Mouse (Mus musculus): ENCODE measurements at regions not wholly inside any gene's neighbourhood (a gene's known extent, or its start where the extent isn't known, plus 50 kb on each side); places are given as distances from the start of the nearest gene placed in this dataset.
"Not testable (repeated sequence)": the region's sequence is repeated elsewhere in the genome, so short reads cannot be mapped to it uniquely, and the experiment has no call there.

DNA sequence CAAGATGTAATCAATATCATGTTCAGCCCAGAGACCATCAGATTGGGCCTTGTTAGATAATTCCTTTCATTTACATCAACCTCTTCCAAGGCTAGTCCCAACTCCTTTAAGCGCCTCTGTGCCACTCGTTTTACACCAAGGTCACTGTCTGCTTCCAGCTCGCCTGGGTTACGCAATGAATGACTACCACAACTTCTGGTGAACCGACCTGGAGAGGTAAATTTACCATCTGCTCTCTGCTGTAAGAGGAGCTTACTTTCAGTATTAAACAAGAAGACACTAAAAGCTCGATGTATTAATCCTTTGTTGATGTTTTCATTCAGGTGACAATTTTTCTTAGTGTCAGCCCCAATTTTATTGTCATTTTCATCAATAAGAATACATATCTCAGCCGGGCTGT lies 51.7 kb upstream of the Fam174b start:
- no peak for DNase-seq (ENCODE audit: low spot score in 2 of 2)

- DNase-seq (ENCODE audit: low spot score in 2 of 2) = peak in 1 of 2 experiments; percentile 58
Observed at GRCm38 (mm10) chr7:73686245-73686644, 53.9 kb upstream of the Fam174b start.

DNA sequence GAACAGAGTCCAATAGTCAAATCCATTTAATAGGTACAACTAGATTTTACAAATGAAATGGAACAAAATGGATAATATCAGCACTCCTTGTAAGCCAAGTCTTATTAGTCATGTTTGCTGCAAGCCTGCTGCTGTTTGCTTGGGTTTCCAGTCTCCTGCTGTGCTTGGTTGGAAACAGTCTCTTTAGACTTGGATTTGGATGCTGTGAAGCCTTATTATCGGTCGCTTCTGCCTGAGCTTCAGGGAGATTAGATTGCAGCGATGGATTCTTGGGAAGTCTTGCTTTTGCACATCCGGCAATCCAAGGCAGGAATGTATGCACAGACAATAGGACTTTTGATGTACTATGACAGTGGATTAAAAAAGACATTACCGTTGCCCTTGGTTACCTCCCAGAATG lies 57.3 kb upstream of the Fam174b start:
- peak in 1 of 2 experiments; percentile 11 for DNase-seq (ENCODE audit: low spot score in 2 of 2)

DNA sequence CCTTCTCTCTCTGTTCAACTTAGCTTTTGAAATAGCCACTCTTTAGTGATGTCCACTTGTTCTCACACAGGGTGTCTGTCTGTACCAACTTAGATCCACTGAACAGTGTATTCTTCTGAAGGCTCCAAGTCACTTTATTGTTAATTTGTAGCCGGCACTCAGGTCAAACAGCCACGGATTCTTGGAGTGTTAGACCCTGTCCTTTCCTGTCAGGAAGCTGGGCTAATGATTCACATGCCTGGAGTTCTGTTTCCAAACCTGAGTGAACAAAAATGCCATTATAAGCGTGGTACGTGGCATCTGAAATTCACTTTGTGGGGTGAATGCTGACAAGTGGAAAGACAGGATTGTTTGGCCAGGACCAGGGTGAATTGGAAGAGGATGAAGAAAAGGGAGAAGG lies 69.5 kb upstream of the Fam174b start:
- peak in 1 of 2 experiments; percentile 13 for DNase-seq (ENCODE audit: low spot score in 2 of 2)

DNA sequence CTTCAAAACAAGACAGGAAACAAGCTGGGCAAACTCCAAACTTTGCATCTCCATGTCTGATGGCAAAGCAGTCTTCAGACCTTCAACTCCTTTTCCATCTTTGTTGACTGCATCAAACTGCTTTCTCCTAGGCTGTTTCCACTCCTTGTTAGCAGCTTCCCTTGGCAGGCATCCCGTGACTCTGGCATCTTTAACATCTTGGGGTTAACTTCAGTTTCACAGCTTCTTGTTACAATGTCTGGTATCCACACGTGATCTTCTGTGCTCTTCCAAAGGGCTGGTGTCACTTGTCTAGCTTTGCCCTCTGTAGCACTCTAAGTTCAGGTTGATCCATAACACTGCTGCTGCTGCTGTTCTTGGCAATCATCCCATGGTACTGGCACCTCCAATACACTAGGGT lies 71.3 kb upstream of the Fam174b start:
- peak in 1 of 2 experiments; percentile 32 for DNase-seq (ENCODE audit: low spot score in 2 of 2)

GRCm38 (mm10) chr7:73666921-73667675 lies 73.0 kb upstream of the Fam174b start:
- peak in 1 of 2 experiments; percentile 47 for DNase-seq (ENCODE audit: low spot score in 2 of 2)

GRCm38 (mm10) chr7:73664962-73665361 lies 75.1 kb upstream of the Fam174b start:
- peak in 1 of 2 experiments; percentile 46 for DNase-seq (ENCODE audit: low spot score in 2 of 2)

DNA sequence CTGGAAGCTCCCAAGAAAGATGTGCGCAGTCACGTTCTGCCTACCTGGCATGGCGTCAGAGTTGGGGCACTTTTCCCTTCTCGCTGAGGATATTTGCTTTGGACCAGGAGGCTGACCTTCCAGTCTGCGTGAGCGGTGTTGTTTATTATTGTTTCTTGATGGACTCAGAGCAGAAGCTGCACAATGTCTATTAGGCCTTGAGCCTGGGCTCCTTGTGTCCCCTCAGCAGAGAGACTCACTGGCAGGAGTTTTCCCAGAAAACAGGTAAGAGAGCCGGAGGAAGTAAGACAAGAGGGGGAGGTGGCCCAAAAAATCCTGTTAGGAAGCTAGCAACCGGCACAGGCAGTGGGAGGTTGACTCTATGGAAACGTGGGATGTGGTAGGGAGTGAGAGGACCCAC lies 77.6 kb upstream of the Fam174b start:
- DNase-seq (ENCODE audit: low spot score in 2 of 2) = no peak

- no peak for DNase-seq (ENCODE audit: low spot score in 2 of 2)
Observed at GRCm38 (mm10) chr7:73661901-73662300, 78.2 kb upstream of the Fam174b start.

GRCm38 (mm10) chr7:73659551-73659950 lies 80.6 kb upstream of the Fam174b start:
- DNase-seq (ENCODE audit: low spot score in 2 of 2) = no peak

DNA sequence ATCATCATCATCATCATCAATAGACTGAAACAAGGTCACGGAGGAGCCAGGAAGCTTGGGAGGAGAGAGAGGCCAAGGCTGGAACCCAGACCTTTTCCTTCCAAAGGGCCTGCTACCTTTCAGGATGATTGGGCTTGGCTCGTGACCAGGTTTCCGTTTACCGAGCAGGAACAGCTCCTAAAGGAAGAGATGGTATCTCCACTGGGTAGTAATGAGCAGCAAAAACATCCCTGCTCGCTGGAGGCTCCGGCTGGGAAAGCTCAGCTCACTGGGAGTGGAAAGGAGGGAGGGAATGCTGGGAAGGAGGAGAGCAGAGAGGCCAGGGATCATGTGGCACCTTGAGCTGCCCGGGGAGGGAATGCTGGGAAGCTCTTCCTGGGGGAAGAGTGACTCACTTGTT lies 82.8 kb upstream of the Fam174b start:
- DNase-seq (ENCODE audit: low spot score in 2 of 2) = no peak

GRCm38 (mm10) chr7:73656424-73656795 lies 83.7 kb upstream of the Fam174b start:
- DNase-seq (ENCODE audit: low spot score in 2 of 2) = not testable (repeated sequence)

- DNase-seq (ENCODE audit: low spot score in 2 of 2) = peak; percentile 42 to 73
Observed at GRCm38 (mm10) chr7:73655787-73656423, 84.2 kb upstream of the Fam174b start.

GRCm38 (mm10) chr7:73654193-73654871 lies 85.8 kb upstream of the Fam174b start:
- DNase-seq (ENCODE audit: low spot score in 2 of 2) = no peak

DNA sequence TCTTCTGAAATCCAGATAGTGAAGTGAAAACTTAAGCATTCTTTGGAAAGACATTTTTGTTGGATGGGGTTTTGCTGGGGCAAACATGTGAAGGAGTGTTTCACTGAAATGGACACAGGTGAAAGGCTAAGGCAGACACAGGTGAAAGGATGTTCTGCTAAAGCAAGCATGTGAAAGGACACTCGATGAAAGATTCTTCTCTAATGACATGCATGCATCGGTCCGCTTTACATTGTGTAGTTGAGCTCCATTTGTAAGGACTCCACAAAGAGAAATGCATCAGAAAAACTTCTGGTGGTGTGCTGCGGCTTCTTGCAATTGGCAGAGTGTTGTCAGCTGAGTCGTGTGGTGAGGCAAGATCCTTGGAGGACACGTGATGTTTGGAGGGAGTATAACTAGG lies 89.2 kb upstream of the Fam174b start:
- no peak for DNase-seq (ENCODE audit: low spot score in 2 of 2)

- peak; percentile 80 to 92 for DNase-seq (ENCODE audit: low spot score in 2 of 2)
Observed at GRCm38 (mm10) chr7:73648010-73648409, 92.1 kb upstream of the Fam174b start.

- no peak for DNase-seq (ENCODE audit: low spot score in 2 of 2)
Observed at GRCm38 (mm10) chr7:73647140-73647539, 93.0 kb upstream of the Fam174b start.

DNA sequence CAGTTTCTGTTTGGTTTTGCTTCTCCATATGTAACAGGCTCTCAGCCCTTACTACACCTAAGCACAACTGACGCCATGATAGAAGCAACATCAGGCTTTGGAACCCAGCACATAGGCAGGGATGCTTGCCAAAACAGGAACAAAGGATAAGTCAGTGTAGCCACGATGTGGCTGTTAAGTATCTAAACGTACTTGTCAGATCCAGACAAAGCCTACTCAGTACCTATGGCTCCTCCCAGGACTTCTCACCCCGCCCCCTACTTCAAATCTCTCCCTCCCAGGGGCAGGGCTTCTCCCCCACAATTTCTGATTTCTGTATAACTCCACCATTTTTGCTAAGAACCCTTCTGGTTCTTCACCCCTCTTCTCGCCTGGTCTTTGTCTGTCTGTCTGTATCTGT lies 93.4 kb upstream of the Fam174b start:
- DNase-seq (ENCODE audit: low spot score in 2 of 2) = no peak

DNA sequence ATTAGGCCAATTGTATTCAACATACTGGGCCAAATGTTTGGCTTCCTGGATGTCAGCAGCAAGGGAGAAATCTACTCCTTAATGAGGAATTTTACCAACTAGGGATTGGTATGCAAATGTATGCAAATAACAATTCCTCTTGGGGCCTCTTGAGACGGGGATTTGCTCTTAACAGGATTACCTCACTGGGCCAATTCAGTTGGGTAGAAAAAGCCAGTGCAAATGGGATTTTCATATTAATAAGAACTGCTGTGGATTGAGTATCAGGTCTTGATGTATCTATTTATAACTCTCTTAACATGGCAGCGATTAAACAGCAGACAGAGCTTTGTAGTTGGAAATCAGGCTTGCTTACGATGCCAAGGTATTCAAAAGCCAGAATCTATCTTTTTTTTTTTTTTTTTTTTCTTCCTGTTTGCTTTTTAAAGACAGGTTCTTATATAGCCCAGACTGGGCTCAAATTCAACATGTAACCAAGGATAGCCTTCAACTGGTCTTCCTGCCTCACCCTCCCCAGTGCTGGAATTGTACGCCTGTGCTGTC lies 95.7 kb upstream of the Fam174b start:
- no peak for DNase-seq (ENCODE audit: low spot score in 2 of 2)

DNA sequence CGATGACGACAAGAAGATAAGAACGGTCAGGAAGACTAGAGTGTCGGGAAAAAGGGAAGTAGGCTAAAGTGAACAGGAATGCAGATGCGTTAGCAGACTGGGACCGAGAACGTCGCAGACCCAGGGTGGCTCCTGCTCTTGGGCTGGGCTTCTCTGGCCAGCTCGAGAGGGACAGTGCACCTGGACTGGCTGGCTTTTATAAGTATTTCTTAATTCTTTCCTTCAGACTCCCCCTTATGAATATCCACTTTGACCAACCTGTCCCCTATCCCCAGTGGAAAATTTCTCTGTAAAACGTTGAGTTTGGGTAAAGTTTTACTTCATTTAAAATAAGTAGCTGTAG lies 96.1 kb upstream of the Fam174b start:
- DNase-seq (ENCODE audit: low spot score in 2 of 2) = no peak

- DNase-seq (ENCODE audit: low spot score in 2 of 2) = no peak
Observed at GRCm38 (mm10) chr7:73643306-73643992, 96.7 kb upstream of the Fam174b start.

- DNase-seq (ENCODE audit: low spot score in 2 of 2) = no peak
Observed at GRCm38 (mm10) chr7:73640194-73640593, 98.6 kb upstream of the Chd2 start.

Measured in spleen, postnatal 4 days (tissue).